Mouse (Mus musculus): ENCODE results near the gene Xaf1. TPM values are rescaled to one million over a fixed set of nuclear protein-coding genes. Genes with fewer than 3 reads are reported as not detected.

Gene Xaf1
- 7.6 and 28.3 TPM in 2 replicates for polyA plus RNA-seq (2012; rRNA removed)

DNA sequence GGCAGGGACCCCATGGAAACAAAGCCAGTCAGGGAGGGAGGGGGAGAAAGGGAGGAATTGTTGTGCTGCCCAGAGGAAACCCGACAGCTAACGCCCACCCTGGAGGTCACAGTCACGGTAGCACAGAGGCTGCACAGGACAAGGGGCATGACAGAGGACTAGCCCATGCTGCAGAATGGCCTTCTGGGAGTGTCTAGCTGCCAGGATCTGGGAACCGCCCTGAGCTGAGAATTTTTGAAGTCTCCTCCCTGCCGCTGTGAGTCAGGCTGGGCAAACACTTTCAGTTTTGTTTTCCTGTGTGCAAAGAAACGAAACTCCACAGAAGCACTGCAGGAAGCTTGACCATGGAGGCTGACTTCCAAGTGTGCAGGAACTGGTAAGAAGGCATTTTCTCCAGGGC is at the start of gene Xaf1:
TSS of gene Xaf1 (plus strand) at position 296 of the 400 bp plus-strand sequence.
- Histone ChIP-seq H3K36me3 (ENCODE audit: control insufficient read depth, insufficient read depth, low read length) (peaks cover 20% of the 10 kb centered on the region; the same call in 1 of the 2 replicates), H3K4me3 (ENCODE audit: low read depth, low read length) (peak within 1 kb of the TSS; percentile 63), H3K27ac (ENCODE audit: insufficient read depth, low read depth, low read length) (peak within 1 kb of the TSS; percentile 80), H3K4me1 (ENCODE audit: control insufficient read depth, insufficient read depth, insufficient read length, low read length) (peaks cover 17% of the 10 kb centered on the region), H3K27me3 (ENCODE audit: control insufficient read depth, insufficient read depth, low read length) (no peaks in the 10 kb centered on the region)
- WGBS: 1% methylated on average over 6 of the region's 6 CpGs
- TF ChIP-seq POLR2A (IDR thresholded peaks at IDR 0.05; ENCODE audit: low read depth, low read length) (no peak; the same call in 1 of the 2 replicates), CTCF (IDR thresholded peaks at IDR 0.05; ENCODE audit: extremely low read depth, insufficient read length, insufficient replicate concordance, low read depth, low read length) (no peak)

DNA sequence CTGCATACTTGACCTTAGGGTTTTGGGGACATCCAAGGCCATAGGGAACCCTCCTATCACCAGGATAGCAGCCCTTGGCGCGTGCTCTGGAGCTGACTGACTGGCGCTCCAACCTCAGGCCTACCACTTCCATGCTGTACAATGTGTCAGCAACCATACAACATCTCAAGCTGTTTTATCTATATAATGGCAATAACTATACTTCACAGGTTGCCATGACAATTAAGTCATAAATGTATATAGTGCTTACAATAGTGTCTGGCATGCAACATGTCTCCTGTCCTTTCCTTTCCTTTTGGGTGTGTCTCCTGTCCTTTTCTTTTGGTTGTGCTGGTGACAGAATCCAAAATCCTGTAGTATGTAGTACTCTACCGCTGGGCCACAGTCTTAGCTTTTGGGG is 45.8 kb upstream of the Xaf1 start:
- no peaks in the 10 kb centered on the region for H3K27me3 ChIP-seq (ENCODE audit: control insufficient read depth, insufficient read depth, low read length)
- no peaks in the 10 kb centered on the region for H3K4me1 ChIP-seq (ENCODE audit: control insufficient read depth, insufficient read depth, insufficient read length, low read length)
- H3K27ac ChIP-seq (ENCODE audit: insufficient read depth, low read depth, low read length): no peak overlapping the region
- TF ChIP-seq POLR2A (IDR thresholded peaks at IDR 0.05; ENCODE audit: low read depth, low read length) (no peak), CTCF (IDR thresholded peaks at IDR 0.05; ENCODE audit: extremely low read depth, insufficient read length, insufficient replicate concordance, low read depth, low read length) (no peak)
- H3K4me3 ChIP-seq (ENCODE audit: low read depth, low read length): no peak overlapping the region
- H3K36me3 ChIP-seq (ENCODE audit: control insufficient read depth, insufficient read depth, low read length): no peaks in the 10 kb centered on the region
- 57% methylated on average over 4 of the region's 4 CpGs for WGBS

DNA sequence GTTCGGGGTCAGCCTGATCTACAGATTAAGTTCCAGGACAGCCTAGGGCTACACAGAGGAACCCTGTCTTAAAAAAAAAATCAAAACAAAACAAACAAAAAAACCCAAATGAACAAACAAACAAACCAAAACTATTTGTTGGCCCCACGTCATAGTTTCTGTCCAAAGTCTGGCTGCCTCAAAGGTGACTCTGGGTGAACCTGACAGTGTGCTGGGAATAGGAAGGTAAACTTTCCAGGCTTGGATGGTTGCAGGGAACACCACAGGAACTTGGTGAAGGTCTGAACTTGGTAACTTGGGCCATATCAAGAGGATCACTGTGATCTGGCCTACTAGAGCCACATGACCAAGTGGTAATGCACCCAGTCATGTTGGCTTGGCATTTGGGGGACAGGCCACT is 45.0 kb upstream of the Xaf1 start:
- Histone ChIP-seq H3K36me3 (ENCODE audit: control insufficient read depth, insufficient read depth, low read length) (no peaks in the 10 kb centered on the region), H3K4me1 (ENCODE audit: control insufficient read depth, insufficient read depth, insufficient read length, low read length) (no peaks in the 10 kb centered on the region), H3K4me3 (ENCODE audit: low read depth, low read length) (no peak overlapping the region), H3K27me3 (ENCODE audit: control insufficient read depth, insufficient read depth, low read length) (no peaks in the 10 kb centered on the region; the same call in 1 of the 2 replicates), H3K27ac (ENCODE audit: insufficient read depth, low read depth, low read length) (no peak overlapping the region)
- no peak for TF ChIP-seq POLR2A (IDR thresholded peaks at IDR 0.05; ENCODE audit: low read depth, low read length)
- no peak for TF ChIP-seq CTCF (IDR thresholded peaks at IDR 0.05; ENCODE audit: extremely low read depth, insufficient read length, insufficient replicate concordance, low read depth, low read length)
- 62% methylated on average over 2 of the region's 2 CpGs for WGBS

DNA sequence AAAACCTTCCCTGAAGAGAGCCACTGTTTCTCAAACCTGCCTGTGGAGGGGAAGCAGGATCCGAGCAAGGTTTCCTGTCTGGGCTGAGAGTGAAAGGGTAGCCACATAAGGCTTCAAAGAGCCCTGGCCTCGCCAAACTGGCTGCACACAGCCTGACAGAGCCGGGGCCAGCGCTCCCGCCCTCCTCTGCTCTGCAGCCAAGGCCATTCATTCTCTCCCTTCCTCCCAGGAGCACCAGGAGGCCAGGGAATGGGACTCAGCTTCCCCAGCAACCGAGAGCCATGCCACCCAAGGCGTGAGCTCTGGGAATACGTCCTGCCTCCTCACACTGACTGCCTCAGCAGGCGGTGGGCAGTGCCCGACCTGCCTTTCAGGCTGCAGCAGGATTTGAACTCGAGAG is 35.9 kb upstream of the Xaf1 start:
- WGBS: 15% methylated on average over 11 of the region's 11 CpGs
- Histone ChIP-seq H3K27me3 (ENCODE audit: control insufficient read depth, insufficient read depth, low read length) (peaks cover 24% of the 10 kb centered on the region), H3K4me1 (ENCODE audit: control insufficient read depth, insufficient read depth, insufficient read length, low read length) (peaks cover 10% of the 10 kb centered on the region), H3K4me3 (ENCODE audit: low read depth, low read length) (no peak overlapping the region), H3K27ac (ENCODE audit: insufficient read depth, low read depth, low read length) (no peak overlapping the region), H3K36me3 (ENCODE audit: control insufficient read depth, insufficient read depth, low read length) (no peaks in the 10 kb centered on the region)
- no peak for TF ChIP-seq POLR2A (IDR thresholded peaks at IDR 0.05; ENCODE audit: low read depth, low read length)
- no peak for TF ChIP-seq CTCF (IDR thresholded peaks at IDR 0.05; ENCODE audit: extremely low read depth, insufficient read length, insufficient replicate concordance, low read depth, low read length)

DNA sequence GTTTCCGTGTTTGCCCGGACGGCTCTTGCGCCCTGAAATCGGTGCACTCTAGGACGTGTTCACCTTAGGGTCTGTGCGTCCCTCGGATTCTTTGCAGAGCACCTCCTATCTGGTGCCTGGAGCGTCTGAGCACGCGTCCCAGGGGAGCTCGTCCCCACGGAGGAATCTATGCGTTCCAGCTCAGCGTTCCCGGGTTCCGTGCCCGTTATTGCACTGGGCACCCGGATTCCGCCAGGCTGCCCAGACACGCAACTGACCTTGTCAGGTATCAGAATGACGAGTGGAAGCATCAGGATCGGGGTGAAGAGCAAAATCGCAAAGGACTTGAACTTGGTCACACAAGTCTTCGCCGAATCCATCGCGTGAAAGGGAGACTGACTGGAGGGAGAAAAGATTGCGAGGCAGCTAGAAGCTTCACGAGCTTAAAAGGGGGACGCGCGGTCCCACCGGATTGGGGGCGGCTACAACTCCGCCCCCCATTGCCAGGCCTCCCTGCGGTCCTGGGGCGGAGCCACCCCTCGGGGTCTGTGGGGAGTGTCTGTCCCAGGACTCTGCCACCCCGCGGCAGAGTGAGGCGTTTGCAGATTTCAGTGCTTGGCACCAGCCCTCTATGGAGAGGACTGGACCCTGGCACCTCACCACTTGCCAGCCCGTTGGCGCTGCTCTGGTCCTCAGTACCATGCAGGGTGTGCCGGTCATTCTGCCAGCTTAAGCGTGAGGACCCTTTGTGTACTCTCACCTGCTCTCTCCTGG is 35.0 kb upstream of the Xaf1 start:
- Histone ChIP-seq H3K27ac (ENCODE audit: insufficient read depth, low read depth, low read length) (no peak overlapping the region), H3K36me3 (ENCODE audit: control insufficient read depth, insufficient read depth, low read length) (no peaks in the 10 kb centered on the region), H3K27me3 (ENCODE audit: control insufficient read depth, insufficient read depth, low read length) (peaks cover 24% of the 10 kb centered on the region), H3K4me3 (ENCODE audit: low read depth, low read length) (peak overlapping the region; percentile 51), H3K4me1 (ENCODE audit: control insufficient read depth, insufficient read depth, insufficient read length, low read length) (peaks cover 10% of the 10 kb centered on the region)
- 2% methylated on average over 46 of the region's 46 CpGs for WGBS
- 0 out of 2 replicates have a peak, but pooled peaks have one; percentile 18 for TF ChIP-seq CTCF (IDR thresholded peaks at IDR 0.05; ENCODE audit: extremely low read depth, insufficient read length, insufficient replicate concordance, low read depth, low read length)
- TF ChIP-seq POLR2A (IDR thresholded peaks at IDR 0.05; ENCODE audit: low read depth, low read length): no peak

DNA sequence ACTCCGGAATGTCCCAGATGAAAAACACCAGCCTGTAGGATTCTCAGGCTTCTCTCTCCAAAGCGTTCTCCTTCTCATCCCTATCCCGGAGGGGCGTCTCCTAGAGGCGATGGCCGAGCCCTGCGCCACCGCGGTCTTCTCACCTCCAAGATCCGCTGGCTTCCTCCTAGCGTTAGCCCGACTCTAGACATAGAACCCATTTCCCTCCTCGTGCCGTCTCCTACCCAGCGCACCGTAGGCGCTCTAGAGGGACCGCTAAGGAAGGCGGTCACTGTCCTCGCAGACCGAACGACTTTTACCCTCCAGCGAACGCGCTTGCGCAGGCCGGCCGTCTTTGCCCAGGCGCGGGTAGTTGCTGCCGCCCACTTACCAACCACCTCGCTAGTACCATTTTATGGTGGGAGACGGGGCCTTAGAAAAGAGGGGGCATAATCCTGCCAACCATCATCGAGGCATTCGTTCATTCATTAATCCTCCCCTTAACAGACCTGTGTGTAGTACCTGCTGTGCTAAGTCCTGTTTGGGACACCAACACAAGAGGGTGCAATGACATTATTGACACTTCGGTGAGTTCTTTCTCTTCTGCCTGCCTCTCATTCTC is 34.4 kb upstream of the Xaf1 start, which contains the start of gene Slc13a5:
TSS of gene Slc13a5 (minus strand) at position 263 of the 601 bp plus-strand sequence.
- no peak for TF ChIP-seq POLR2A (IDR thresholded peaks at IDR 0.05; ENCODE audit: low read depth, low read length)
- no peak for TF ChIP-seq CTCF (IDR thresholded peaks at IDR 0.05; ENCODE audit: extremely low read depth, insufficient read length, insufficient replicate concordance, low read depth, low read length)
- Histone ChIP-seq H3K27me3 (ENCODE audit: control insufficient read depth, insufficient read depth, low read length) (peaks cover 24% of the 10 kb centered on the region), H3K36me3 (ENCODE audit: control insufficient read depth, insufficient read depth, low read length) (no peaks in the 10 kb centered on the region), H3K27ac (ENCODE audit: insufficient read depth, low read depth, low read length) (no peak within 1 kb of the TSS), H3K4me3 (ENCODE audit: low read depth, low read length) (peak within 1 kb of the TSS; percentile 51), H3K4me1 (ENCODE audit: control insufficient read depth, insufficient read depth, insufficient read length, low read length) (peaks cover 10% of the 10 kb centered on the region)
- 4% methylated on average over 36 of the region's 36 CpGs for WGBS

DNA sequence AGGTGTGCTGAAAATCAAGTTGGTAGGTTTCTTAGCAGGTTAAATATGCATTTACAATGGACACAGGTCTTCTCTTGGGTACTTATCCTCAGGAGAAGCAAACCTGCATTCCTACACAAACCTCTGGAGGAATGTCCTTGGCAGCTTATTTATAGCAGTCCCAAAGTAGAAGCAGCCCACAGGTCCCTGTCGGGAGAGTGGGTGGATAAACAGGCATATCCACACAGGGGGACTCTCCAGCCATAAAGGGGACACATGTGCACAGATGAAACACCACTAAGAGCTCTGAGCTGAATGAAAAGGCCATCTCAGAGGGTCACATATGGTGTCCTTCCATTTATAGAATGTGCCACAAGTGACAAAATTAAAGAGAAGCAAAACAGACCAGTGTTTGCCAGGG is 29.7 kb upstream of the Xaf1 start:
- no peak overlapping the region for H3K4me3 ChIP-seq (ENCODE audit: low read depth, low read length)
- TF ChIP-seq CTCF (IDR thresholded peaks at IDR 0.05; ENCODE audit: extremely low read depth, insufficient read length, insufficient replicate concordance, low read depth, low read length) (no peak), POLR2A (IDR thresholded peaks at IDR 0.05; ENCODE audit: low read depth, low read length) (no peak)
- no peaks in the 10 kb centered on the region for H3K36me3 ChIP-seq (ENCODE audit: control insufficient read depth, insufficient read depth, low read length)
- WGBS: 35% methylated on average over 1 of the region's 1 CpGs
- H3K4me1 ChIP-seq (ENCODE audit: control insufficient read depth, insufficient read depth, insufficient read length, low read length): peaks cover 3% of the 10 kb centered on the region; the same call in 1 of the 2 replicates
- H3K27me3 ChIP-seq (ENCODE audit: control insufficient read depth, insufficient read depth, low read length): peaks cover 4% of the 10 kb centered on the region; the same call in 1 of the 2 replicates
- H3K27ac ChIP-seq (ENCODE audit: insufficient read depth, low read depth, low read length): no peak overlapping the region
